Mouse (Mus musculus): ENCODE measurements around the gene Tnni3. TPM values are rescaled to one million over a fixed set of nuclear protein-coding genes. Genes with fewer than 3 reads are reported as not detected.
A peak's percentile ranks its signal among the peaks of the same experiment; 100 is the strongest.

The Tnni3 gene
- polyA plus RNA-seq, 1 experiment, result 1.4 TPM

DNA sequence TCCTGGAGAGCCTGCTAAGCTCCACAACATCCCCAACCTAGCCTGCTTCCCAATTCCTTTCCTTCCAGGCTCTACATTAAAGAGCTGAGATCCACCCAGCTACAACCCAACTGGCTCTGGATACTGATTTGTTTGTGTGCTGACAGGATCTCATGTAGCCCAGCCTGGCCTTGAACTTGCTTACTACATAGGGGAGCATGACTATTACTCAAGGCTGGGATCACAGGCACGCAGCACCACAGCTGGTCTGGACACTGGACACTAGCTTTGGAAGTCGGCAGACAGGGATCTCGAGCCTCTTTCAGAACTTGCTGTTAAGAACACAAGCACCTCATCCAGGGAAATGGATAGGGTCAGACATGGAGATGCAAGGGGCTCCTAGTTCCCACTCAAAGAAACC is 27.6 kb downstream of the Tnni3 start:
- no peak overlapping the region for H3K27ac ChIP-seq (ENCODE audit: insufficient read depth, low read depth, low read length)
- H3K36me3 ChIP-seq (ENCODE audit: control insufficient read depth, insufficient read depth, low read length), result peaks cover 16% of the 10 kb centered on the region
- no peaks in the 10 kb centered on the region for H3K27me3 ChIP-seq (ENCODE audit: control insufficient read depth, insufficient read depth, low read length)
- 86% methylated on average over 3 of the region's 3 CpGs for WGBS
- peaks cover 4% of the 10 kb centered on the region; the same call in 1 of the 2 replicates for H3K4me1 ChIP-seq (ENCODE audit: control insufficient read depth, insufficient read depth, insufficient read length, low read length)
- H3K4me3 ChIP-seq (ENCODE audit: low read depth, low read length), result no peak overlapping the region
- TF ChIP-seq POLR2A (IDR thresholded peaks at IDR 0.05; ENCODE audit: low read depth, low read length), result no peak
- TF ChIP-seq CTCF (IDR thresholded peaks at IDR 0.05; ENCODE audit: extremely low read depth, insufficient read length, insufficient replicate concordance, low read depth, low read length), result no peak

GRCm38 (mm10) chr7:4493991-4494390 is 30.0 kb downstream of the Tnni3 start:
- 17% methylated on average over 1 of the region's 1 CpGs for WGBS
- Histone ChIP-seq H3K27ac (ENCODE audit: insufficient read depth, low read depth, low read length) (no peak overlapping the region), H3K36me3 (ENCODE audit: control insufficient read depth, insufficient read depth, low read length) (peaks cover 25% of the 10 kb centered on the region), H3K4me1 (ENCODE audit: control insufficient read depth, insufficient read depth, insufficient read length, low read length) (peaks cover 4% of the 10 kb centered on the region; the same call in 1 of the 2 replicates), H3K27me3 (ENCODE audit: control insufficient read depth, insufficient read depth, low read length) (no peaks in the 10 kb centered on the region), H3K4me3 (ENCODE audit: low read depth, low read length) (no peak overlapping the region)
- no peak for TF ChIP-seq CTCF (IDR thresholded peaks at IDR 0.05; ENCODE audit: extremely low read depth, insufficient read length, insufficient replicate concordance, low read depth, low read length)
- no peak for TF ChIP-seq POLR2A (IDR thresholded peaks at IDR 0.05; ENCODE audit: low read depth, low read length)

GRCm38 (mm10) chr7:4492284-4493224 is 31.5 kb downstream of the Tnni3 start:
- no peak for TF ChIP-seq CTCF (IDR thresholded peaks at IDR 0.05; ENCODE audit: extremely low read depth, insufficient read length, insufficient replicate concordance, low read depth, low read length)
- Histone ChIP-seq H3K27me3 (ENCODE audit: control insufficient read depth, insufficient read depth, low read length) (no peaks in the 10 kb centered on the region), H3K27ac (ENCODE audit: insufficient read depth, low read depth, low read length) (0 out of 2 replicates have a peak overlapping the region, but pooled peaks have one; percentile 19), H3K36me3 (ENCODE audit: control insufficient read depth, insufficient read depth, low read length) (peaks cover 31% of the 10 kb centered on the region), H3K4me1 (ENCODE audit: control insufficient read depth, insufficient read depth, insufficient read length, low read length) (peaks cover 4% of the 10 kb centered on the region; the same call in 1 of the 2 replicates), H3K4me3 (ENCODE audit: low read depth, low read length) (no peak overlapping the region)
- 81% methylated on average over 13 of the region's 13 CpGs for whole genome bisulfite sequencing

DNA sequence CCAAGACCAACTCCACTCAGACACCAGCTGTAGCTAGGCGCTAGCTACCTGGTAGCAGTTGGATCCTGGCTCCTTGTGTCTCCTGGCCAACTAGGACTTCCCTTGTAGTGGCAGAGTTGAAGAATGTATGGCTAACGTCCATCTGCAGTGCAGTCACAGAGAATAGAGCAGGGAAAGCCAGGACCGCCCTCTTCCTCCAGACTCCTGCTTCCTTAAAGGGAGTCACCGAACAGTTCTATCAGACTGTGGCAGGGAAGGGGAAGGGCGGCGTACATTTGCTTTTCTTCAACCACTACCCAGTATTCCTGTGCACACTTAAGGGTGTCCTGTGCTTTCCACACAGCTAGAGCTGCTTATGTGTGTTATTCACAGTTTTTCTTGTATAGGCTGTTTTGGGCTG is 32.7 kb downstream of the Tnni3 start:
- Histone ChIP-seq H3K4me3 (ENCODE audit: low read depth, low read length) (no peak overlapping the region), H3K36me3 (ENCODE audit: control insufficient read depth, insufficient read depth, low read length) (peaks cover 32% of the 10 kb centered on the region), H3K4me1 (ENCODE audit: control insufficient read depth, insufficient read depth, insufficient read length, low read length) (no peaks in the 10 kb centered on the region), H3K27ac (ENCODE audit: insufficient read depth, low read depth, low read length) (no peak overlapping the region; the same call in 1 of the 2 replicates), H3K27me3 (ENCODE audit: control insufficient read depth, insufficient read depth, low read length) (no peaks in the 10 kb centered on the region)
- WGBS, result 74% methylated on average over 6 of the region's 6 CpGs
- TF ChIP-seq CTCF (IDR thresholded peaks at IDR 0.05; ENCODE audit: extremely low read depth, insufficient read length, insufficient replicate concordance, low read depth, low read length), result no peak
- no peak for TF ChIP-seq POLR2A (IDR thresholded peaks at IDR 0.05; ENCODE audit: low read depth, low read length)

- Histone ChIP-seq H3K27me3 (ENCODE audit: control insufficient read depth, insufficient read depth, low read length) (peaks cover 8% of the 10 kb centered on the region; the same call in 1 of the 2 replicates), H3K4me3 (ENCODE audit: low read depth, low read length) (no peak overlapping the region), H3K4me1 (ENCODE audit: control insufficient read depth, insufficient read depth, insufficient read length, low read length) (peaks cover 2% of the 10 kb centered on the region; the same call in 1 of the 2 replicates), H3K27ac (ENCODE audit: insufficient read depth, low read depth, low read length) (no peak overlapping the region), H3K36me3 (ENCODE audit: control insufficient read depth, insufficient read depth, low read length) (peaks cover 53% of the 10 kb centered on the region)
- no peak for TF ChIP-seq CTCF (IDR thresholded peaks at IDR 0.05; ENCODE audit: extremely low read depth, insufficient read length, insufficient replicate concordance, low read depth, low read length)
- TF ChIP-seq POLR2A (IDR thresholded peaks at IDR 0.05; ENCODE audit: low read depth, low read length), result no peak
- WGBS, result 85% methylated on average over 12 of the region's 12 CpGs
These were observed 41.7 kb downstream of the Tnni3 start for GRCm38 (mm10) chr7:4482281-4482680.

- H3K27me3 ChIP-seq (ENCODE audit: control insufficient read depth, insufficient read depth, low read length), result peaks cover 8% of the 10 kb centered on the region; the same call in 1 of the 2 replicates
- peaks cover 31% of the 10 kb centered on the region for H3K36me3 ChIP-seq (ENCODE audit: control insufficient read depth, insufficient read depth, low read length)
- WGBS, result 32% methylated on average over 6 of the region's 6 CpGs
- H3K4me3 ChIP-seq (ENCODE audit: low read depth, low read length), result no peak overlapping the region
- H3K4me1 ChIP-seq (ENCODE audit: control insufficient read depth, insufficient read depth, insufficient read length, low read length), result peaks cover 2% of the 10 kb centered on the region; the same call in 1 of the 2 replicates
- TF ChIP-seq POLR2A (IDR thresholded peaks at IDR 0.05; ENCODE audit: low read depth, low read length), result no peak
- peak; percentile 74; the same call in 1 of the 2 replicates for TF ChIP-seq CTCF (IDR thresholded peaks at IDR 0.05; ENCODE audit: extremely low read depth, insufficient read length, insufficient replicate concordance, low read depth, low read length)
- no peak overlapping the region for H3K27ac ChIP-seq (ENCODE audit: insufficient read depth, low read depth, low read length)
These were observed 44.4 kb downstream of the Tnni3 start for GRCm38 (mm10) chr7:4479674-4480073.

DNA sequence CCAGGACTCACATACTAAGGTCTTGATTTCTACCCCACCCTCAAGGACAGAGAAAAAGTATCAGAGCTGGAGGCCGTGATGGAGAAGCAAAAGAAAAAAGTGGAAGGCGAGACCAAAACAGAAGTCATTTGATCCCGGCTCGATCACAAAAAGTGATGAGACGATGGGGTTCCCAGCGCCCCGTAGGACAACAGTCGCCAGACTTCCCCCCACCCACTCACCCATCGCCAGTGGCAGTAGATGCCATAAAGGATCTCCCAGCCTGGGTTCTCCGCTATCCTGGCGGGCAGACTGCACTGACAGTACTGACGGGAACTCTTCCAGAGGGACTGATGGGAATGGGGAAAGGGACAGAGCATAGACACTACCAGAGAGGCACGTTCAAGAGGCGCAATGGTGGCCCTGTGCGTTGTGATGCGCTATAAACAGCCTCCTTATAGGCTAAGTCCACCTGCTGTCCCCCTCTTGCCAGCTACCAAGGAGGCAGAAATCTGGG is 45.2 kb downstream of the Tnni3 start:
- peak overlapping the region; percentile 60 for H3K4me3 ChIP-seq (ENCODE audit: low read depth, low read length)
- 10% methylated on average over 16 of the region's 16 CpGs for whole genome bisulfite sequencing
- peaks cover 11% of the 10 kb centered on the region; the same call in 1 of the 2 replicates for H3K27me3 ChIP-seq (ENCODE audit: control insufficient read depth, insufficient read depth, low read length)
- peak overlapping the region; percentile 54 for H3K27ac ChIP-seq (ENCODE audit: insufficient read depth, low read depth, low read length)
- TF ChIP-seq POLR2A (IDR thresholded peaks at IDR 0.05; ENCODE audit: low read depth, low read length) (no peak), CTCF (IDR thresholded peaks at IDR 0.05; ENCODE audit: extremely low read depth, insufficient read length, insufficient replicate concordance, low read depth, low read length) (no peak)
- H3K36me3 ChIP-seq (ENCODE audit: control insufficient read depth, insufficient read depth, low read length), result peaks cover 23% of the 10 kb centered on the region
- H3K4me1 ChIP-seq (ENCODE audit: control insufficient read depth, insufficient read depth, insufficient read length, low read length), result peaks cover 2% of the 10 kb centered on the region; the same call in 1 of the 2 replicates
